Mouse (Mus musculus): ENCODE data around the gene Hrk.
A peak's percentile ranks its signal among the peaks of the same experiment; 100 is the strongest.

The Hrk gene

GRCm38 (mm10) chr5:118164581-118164980 lies at the start of gene Hrk:
Gene Hrk, plus strand, starts transcription at chr5:118164648.
- no peak for DNase-seq

GRCm38 (mm10) chr5:118118351-118118750 lies 46.1 kb upstream of the Hrk start:
- DNase-seq, result no peak

GRCm38 (mm10) chr5:118118922-118119321 lies 45.5 kb upstream of the Hrk start:
- DNase-seq, result no peak

- no peak for DNase-seq
Measured at GRCm38 (mm10) chr5:118120670-118121069, 43.8 kb upstream of the Hrk start.

- DNase-seq, result no peak
Measured at GRCm38 (mm10) chr5:118121928-118122327, 42.5 kb upstream of the Hrk start.

- no peak for DNase-seq
Measured at GRCm38 (mm10) chr5:118123096-118123495, 41.4 kb upstream of the Hrk start.

- DNase-seq, result no peak
Measured at GRCm38 (mm10) chr5:118126671-118127070, 37.8 kb upstream of the Hrk start.

- DNase-seq, result no peak
Measured at GRCm38 (mm10) chr5:118128208-118128607, 36.2 kb upstream of the Hrk start.

- no peak for DNase-seq
Measured at GRCm38 (mm10) chr5:118128651-118129050, 35.8 kb upstream of the Hrk start.

- DNase-seq, result no peak
Measured at GRCm38 (mm10) chr5:118136391-118136790, 28.1 kb upstream of the Hrk start.

GRCm38 (mm10) chr5:118139630-118140029 lies 24.8 kb upstream of the Hrk start:
- no peak for DNase-seq

- no peak for DNase-seq
Measured at GRCm38 (mm10) chr5:118142471-118142870, 22.0 kb upstream of the Hrk start.

GRCm38 (mm10) chr5:118143211-118144026 lies 21.0 kb upstream of the Hrk start:
- DNase-seq, result no peak

- DNase-seq, result no peak
Measured at GRCm38 (mm10) chr5:118144327-118144726, 20.1 kb upstream of the Hrk start.

GRCm38 (mm10) chr5:118144770-118145169 lies 19.7 kb upstream of the Hrk start:
- no peak for DNase-seq

GRCm38 (mm10) chr5:118145458-118145857 lies 19.0 kb upstream of the Hrk start:
- DNase-seq, result no peak

GRCm38 (mm10) chr5:118145999-118146679 lies 18.3 kb upstream of the Hrk start:
- no peak for DNase-seq

GRCm38 (mm10) chr5:118147264-118147663 lies 17.2 kb upstream of the Hrk start:
- DNase-seq, result no peak

- DNase-seq, result no peak
Measured at GRCm38 (mm10) chr5:118149711-118150110, 14.7 kb upstream of the Hrk start.

- DNase-seq, result peak; percentile 85
Measured at GRCm38 (mm10) chr5:118154839-118155564, 9.4 kb upstream of the Hrk start, which contains the start of gene Fbxw8. Gene Fbxw8, minus strand, starts transcription at chr5:118155464.

GRCm38 (mm10) chr5:118155565-118155947 lies 8.9 kb upstream of the Hrk start:
- DNase-seq, result no peak

- no peak for DNase-seq
Measured at GRCm38 (mm10) chr5:118156976-118157375, 7.5 kb upstream of the Hrk start.

GRCm38 (mm10) chr5:118160691-118161090 lies 3.8 kb upstream of the Hrk start:
- DNase-seq, result no peak

- no peak for DNase-seq
Measured at GRCm38 (mm10) chr5:118165462-118165861, 1.0 kb downstream of the Hrk start.

Measured in right cerebral cortex, postnatal 25 days (tissue).